Mouse (Mus musculus): ENCODE data around the gene Kdelc2.

Gene Kdelc2

DNA sequence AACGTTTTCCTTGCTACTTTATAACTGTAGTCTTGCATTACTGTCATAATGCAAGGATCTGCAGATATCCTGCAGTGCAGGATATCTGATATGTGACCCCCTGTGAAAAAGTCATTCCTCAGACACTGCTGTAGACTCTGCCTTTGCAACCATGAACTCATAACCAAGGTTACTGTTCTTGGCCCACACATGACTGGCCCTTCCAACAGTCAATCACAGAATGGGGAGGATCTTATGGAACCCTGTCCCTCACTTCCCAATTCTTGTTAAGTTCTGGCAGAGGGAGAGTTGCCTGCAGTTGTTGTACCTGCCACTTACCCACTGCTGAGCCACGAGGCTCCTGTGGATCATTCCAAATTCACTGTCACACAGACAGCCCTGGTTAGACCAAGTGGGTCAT, 3.6 kb downstream of the Kdelc2 start:
- DNase-seq, result no peak

DNA sequence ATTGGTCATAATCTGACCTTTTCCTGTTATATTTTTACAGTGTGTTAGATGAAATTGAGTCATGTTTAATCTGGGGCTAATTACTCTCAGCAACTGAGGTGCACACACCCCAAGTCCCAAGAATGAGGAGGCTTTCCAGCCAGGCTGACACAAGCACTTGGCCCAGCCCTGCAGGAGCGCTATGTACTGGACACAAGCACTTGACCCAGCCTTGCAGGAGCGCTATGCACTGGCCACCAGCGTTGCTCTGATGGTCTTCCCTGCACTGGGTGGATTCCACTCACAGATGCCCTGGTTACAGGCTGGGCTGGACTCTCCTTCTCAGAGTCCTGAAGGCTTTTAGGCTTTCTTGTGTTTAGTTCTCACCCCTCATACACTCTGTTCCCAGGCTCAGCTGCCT, 5.3 kb downstream of the Kdelc2 start:
- no peak for DNase-seq

GRCm38 (mm10) chr9:53390136-53390535, 6.3 kb downstream of the Kdelc2 start:
- no peak for DNase-seq

- DNase-seq, result no peak
These were observed 14.0 kb downstream of the Kdelc2 start for GRCm38 (mm10) chr9:53397685-53398387.

DNA sequence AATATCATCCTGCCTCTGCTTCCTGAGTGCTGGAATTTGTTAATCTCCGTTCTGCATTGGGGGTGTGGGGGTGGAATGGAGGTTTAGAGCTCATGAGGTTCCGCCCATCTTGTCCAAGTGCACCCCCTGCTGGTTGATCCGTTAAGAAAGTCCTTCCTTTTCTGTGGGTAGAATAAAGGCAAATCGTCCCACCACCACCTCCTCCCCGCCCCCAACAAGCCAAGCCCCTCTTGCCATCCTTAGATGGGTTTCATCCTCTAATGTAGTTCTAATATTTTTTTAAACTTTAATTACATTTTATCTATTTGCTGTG, 14.5 kb downstream of the Kdelc2 start:
- DNase-seq, result peak; percentile 82 to 89

GRCm38 (mm10) chr9:53399537-53399936, 15.7 kb downstream of the Kdelc2 start:
- no peak for DNase-seq

GRCm38 (mm10) chr9:53400696-53401095, 16.9 kb downstream of the Kdelc2 start:
- no peak for DNase-seq

DNA sequence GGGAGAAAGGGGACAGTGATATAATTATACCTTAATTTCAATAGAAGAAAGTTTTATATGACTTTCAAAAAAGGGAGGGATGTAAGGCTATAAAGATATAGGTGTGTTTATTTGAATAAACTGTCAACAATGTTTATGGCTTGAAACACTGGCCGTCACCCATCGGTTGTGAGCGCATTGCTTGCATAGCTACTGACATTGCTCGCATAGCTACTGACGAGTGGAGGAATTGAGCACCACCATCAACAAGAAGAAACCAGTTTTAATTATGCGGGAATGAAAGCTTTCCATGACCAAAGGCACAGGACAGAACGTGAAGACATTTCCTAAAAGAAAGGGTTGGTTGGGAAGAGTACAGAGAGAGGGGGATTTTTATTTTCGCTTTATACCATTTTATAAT, 17.3 kb downstream of the Kdelc2 start:
- DNase-seq, result no peak

GRCm38 (mm10) chr9:53402291-53402711, 18.5 kb downstream of the Kdelc2 start, which contains the start of gene 4930550C14Rik:
Gene 4930550C14Rik, plus strand, starts transcription at chr9:53402325.
- DNase-seq, result peak in 1 of 2 experiments; percentile 25

- DNase-seq, result no peak
These were observed 19.2 kb downstream of the Kdelc2 start for GRCm38 (mm10) chr9:53402991-53403390.

GRCm38 (mm10) chr9:53404050-53404752, 20.4 kb downstream of the Kdelc2 start:
- DNase-seq, result no peak

DNA sequence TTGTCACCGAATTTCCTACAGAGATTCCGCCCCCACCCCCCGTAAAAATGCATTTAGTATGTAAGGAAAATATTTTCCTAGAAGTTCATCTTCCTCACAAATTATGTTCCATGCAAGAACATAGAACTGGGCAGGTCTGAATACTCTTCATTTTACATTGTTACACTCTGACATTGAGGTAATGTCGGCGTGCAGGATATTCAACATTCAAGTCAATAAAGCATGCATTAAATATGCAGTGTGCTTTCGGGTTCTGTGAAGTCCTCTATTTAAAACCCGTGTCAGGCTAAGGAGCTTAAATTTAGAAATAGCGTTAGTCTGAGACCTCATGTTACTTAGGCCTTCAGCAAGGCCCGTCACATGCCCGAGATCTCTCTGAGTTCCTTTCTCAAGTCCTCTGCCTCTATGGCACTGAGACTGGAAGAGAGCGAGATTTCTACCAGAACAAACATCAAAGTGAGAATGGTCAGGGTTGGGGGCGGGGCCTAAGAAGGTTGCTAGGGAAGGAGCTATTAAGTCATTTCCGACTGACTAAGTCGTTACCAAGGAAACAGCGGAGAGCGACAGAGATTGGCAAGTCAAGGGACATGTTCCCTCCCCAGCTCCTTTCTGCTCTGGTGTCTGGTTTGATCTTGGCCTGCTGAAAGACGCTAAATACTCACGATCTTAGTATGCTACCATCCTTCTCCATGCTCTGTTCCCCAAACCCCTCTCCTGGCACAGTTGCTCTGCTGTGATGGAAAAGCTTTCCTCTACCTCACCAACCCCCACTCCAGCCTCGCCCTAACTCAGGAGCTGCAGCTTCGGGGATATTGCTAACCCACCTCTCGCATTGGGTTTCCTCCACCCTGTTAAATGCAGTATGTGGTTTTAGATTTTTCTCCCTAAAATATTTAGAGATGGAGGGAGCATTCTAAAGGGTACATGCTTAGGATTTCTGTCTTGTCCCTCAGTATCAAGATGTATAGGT, 21.2 kb downstream of the Kdelc2 start:
- peak; percentile 78 to 85 for DNase-seq

DNA sequence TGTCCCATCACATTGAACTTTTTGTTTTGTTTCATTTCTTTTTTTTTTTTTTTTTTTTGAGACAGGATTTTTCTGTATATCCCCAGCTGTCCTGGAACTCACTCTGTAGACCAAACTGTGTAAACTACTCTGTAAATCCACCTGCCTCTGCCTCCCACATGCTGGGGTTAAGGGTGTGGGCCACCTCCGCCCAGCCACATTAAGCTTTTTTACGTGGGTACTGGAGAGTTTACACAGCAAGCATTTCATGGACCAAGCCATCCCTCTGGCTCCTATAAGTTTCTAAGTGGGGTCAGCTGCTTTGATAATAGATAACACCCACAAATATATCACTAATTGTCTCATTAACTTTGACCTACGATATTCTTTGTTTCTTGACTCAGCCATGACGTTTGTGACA, 24.7 kb downstream of the Kdelc2 start:
- DNase-seq, result no peak

DNA sequence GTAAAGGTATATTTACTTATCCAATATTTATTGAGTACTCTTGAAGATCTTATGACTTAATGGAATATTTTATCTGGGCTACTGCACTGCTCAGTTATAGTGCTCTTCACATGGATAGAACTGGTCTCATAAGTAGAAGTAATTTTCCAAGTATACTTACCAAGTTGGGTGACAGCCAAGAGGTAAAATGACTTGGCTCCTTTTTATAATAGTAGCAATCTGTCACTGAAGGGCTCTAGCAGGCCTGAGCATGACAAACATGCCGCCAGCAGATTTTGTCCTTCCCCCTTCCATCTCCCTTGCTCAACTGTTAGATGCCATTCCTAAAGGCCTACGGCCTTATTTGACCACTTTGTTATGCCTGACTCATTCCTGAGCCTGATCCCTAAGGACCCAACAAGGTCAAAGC, 25.1 kb downstream of the Kdelc2 start:
- no peak for DNase-seq

- no peak for DNase-seq
These were observed 25.6 kb downstream of the Kdelc2 start for GRCm38 (mm10) chr9:53409427-53409826.

DNA sequence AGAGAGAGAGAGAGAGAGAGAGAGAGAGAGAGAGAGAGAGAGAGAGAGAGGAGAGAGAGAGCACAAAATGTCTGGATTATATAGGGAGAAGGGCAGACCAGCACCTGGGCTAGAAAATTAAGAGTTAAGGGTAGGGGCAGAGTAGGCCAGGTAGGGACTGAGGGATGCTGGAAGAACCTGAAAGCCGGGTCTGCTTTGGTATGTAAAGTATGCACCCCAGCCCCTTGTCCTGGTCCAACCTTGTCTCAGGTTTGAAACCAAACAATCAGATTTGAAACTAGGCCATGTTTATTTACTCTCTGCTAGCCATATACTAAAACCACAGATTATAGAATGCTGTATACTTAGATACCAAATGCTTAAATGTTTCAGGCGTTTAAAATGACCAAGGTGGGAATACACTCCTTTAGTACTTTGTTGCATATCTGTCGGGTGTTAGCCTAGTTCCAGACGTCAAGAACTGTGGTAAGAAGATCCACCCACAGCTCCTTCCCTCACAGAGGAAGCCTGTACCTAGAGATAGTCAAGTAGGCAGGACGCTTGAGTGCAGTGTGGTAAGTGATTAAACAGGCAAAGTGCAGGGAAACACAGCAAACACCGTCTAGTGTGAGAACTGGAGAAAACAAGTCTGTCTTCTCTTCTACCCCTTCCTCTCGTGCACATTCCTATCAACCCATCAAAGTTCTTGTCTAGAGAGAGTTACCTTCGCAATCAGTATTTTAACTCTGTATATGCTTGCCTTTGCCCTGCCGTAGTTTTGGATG, 38.5 kb downstream of the Kdelc2 start:
- DNase-seq, result no peak

- no peak for DNase-seq
These were observed 42.9 kb downstream of the Kdelc2 start for GRCm38 (mm10) chr9:53426726-53427125.

GRCm38 (mm10) chr9:53427638-53428037, 43.8 kb downstream of the Kdelc2 start:
- DNase-seq, result no peak

GRCm38 (mm10) chr9:53435830-53436570, 52.2 kb downstream of the Kdelc2 start:
- DNase-seq, result no peak

DNA sequence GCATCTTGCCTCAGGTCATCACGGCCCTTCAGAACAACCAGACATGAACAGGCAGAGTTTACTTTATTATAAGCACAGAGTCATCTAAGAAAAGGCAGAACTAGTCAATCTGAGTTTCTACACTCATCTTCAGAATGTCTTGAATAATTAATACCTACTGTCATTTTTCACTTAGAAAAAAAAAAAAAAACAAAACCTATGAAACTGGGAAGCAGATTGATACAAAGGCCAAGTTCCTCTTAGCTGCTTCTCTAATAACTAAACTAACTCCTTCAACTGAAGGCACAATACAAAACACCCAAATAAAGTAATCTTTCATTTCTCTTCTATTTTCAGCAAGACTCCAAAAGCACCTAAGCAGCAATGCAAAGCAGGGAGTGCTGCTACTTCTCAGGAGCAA, 66.8 kb downstream of the Kdelc2 start:
- no peak for DNase-seq

Measured in cerebellum, postnatal 14 days (tissue).